Mouse (Mus musculus) heart, adult 11 months (tissue): ENCODE data around the gene Gm3854.
A peak's percentile ranks its signal among the peaks of the same experiment; 100 is the strongest.

ENCODE experiments used
- DNase-seq: peaks from one replicate; pipeline ENCODE4 v3.0.0; 2022

The Gm3854 gene

DNA sequence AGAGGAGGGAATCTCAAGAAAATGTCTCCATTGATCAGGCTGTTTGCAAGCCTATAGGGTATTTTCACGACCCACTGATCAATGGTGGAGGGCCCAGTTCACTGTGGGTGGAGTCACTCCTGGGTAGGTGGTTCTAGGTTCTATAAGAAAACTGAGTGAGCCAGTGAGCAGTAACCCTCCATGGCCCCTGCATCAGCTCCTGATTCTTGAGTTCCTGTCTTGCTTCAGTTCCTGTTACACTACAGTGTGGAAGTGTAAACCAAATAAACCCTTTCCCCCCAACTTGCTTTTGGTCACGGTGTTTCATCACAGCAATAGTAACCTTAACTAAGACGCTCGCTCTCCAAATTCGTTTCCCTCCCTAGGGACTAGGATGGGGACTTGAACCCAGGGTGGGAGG lies 45.4 kb downstream of the Gm3854 start:
- DNase-seq: no peak

DNA sequence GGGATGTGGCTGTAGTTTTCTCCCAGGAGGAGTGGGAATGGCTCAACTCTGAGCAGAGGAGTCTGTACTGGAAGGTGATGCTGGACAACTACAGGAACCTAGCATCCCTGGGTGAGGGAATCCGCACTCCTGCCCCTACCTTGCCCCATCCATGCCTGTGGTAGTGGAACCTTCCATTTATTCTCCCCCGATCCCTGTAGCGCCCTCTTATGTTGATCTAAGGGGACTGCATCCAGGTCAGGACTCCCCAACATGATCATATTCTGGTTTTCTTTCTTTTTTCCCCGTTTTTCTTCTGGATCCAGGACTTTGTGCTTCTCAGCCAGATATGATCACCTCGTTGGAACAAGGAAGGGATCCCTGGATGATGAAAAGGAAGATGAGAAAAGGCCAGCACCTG lies 45.9 kb downstream of the Gm3854 start:
- DNase-seq: peak; percentile 81

DNA sequence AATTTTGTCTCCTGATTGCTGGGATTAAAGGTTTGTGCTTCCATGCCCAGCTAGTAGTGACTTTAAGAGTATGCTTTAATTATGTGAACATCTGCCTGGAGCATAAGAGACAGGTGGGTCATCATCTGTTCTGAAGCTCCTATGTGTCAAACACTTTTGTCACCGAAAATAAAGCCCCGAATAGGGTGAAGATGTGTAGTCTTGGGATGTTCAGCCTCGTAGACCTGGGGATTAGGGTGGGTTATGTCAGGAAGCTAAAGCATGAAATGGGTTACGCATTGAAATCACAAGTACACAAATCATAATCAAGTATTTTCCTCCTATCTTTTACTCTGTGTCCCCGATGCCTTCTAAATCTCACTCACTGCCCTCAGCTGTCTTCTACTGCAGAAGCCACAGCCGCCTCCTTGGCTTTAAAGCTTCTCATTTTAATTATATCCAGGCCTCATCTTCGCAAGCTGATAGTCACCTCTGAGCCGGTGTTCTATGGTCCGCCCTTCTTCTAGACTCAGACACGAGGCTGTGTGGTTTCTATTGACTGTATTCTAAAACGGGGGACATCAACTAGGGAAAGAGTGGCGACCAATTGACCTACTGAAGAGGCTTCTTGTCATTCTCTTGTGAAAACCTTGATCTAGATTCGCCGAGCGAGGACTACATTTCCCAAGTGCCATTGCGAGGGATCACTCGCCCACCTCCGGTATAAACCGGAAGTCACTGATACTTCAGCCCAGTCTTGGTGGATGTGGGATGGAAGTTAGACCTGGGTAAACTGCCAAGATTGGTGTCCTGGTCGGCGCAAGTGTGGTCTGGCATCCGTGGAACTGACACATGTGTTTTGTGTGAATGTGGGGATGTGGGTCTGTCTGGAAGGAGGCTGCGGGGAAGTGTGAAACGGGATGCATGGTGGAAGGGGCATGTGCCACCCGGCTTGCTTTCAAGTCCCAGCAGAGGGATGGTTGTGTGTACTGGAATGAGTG lies 54.7 kb downstream of the Gm3854 start, which contains the start of gene Smim17:
TSS of gene Smim17 (plus strand) at position 720 of the 980 bp plus-strand sequence.
- peak; percentile 94 for DNase-seq
